Mouse (Mus musculus) ES-E14 (cell line): ENCODE measurements around the gene Arsb.

Source experiments
- CHD2 ChIP-seq: IDR thresholded peaks from 2 replicates; pipeline ENCODE4 v1.6.1; 2014; ENCODE audit warnings: mild to moderate bottlenecking, low read depth, low read length, inconsistent platforms
- HCFC1 ChIP-seq: IDR thresholded peaks from 2 replicates; pipeline ENCODE4 v1.6.1; 2012; ENCODE audit warnings: low read length, inconsistent platforms, borderline replicate concordance; ENCODE audit not compliant: insufficient read depth
- MAFK ChIP-seq: IDR thresholded peaks from 2 replicates; pipeline ENCODE4 v1.6.1; 2014; ENCODE audit warnings: mild to moderate bottlenecking, low read depth, low read length, inconsistent platforms; ENCODE audit not compliant: insufficient read depth
- ZC3H11A ChIP-seq: IDR thresholded peaks from 2 replicates; pipeline ENCODE4 v1.6.1; 2012; ENCODE audit warnings: low read depth, mild to moderate bottlenecking, inconsistent platforms, low read length, borderline replicate concordance

DNA sequence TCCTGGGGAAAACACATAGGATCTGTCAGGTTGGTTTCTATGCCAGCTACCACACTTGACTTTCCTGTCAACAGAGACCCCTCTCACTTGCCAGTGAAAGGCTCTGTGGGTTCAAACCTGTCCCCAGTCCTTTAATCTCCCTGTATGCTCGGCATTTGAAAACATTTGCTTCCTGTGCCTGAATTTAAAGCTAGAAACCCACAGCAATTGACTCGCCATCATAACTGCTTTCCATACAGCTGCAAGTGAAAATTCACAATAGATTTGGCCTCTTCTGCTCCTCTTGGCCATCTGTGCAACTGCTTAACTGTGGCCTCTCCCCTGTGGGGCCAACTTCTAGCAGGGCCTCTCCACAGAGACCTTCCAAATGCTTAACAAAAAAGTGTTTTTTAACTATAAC lies 68.3 kb downstream of the Arsb start:
- TF ChIP-seq ZC3H11A (no peak), HCFC1 (no peak), MAFK (no peak), CHD2 (no peak)
